In genomic region chr17:84957487-84958259, GRCm38 (mm10) we compare ENCODE assay signal across 8 mouse cellular contexts. TPM values are rescaled to one million over a fixed set of nuclear protein-coding genes. Genes with fewer than 3 reads are reported as not detected.
DNase-seq lines count a peak whose midpoint lies in the region; ATAC-seq and TF ChIP-seq lines count a peak whose summit lies in the region.

No protein-coding gene starts in this region.

- TF ChIP-seq POLR2A in MEL (IDR thresholded peaks at IDR 0.05; ENCODE audit: control insufficient read depth in 1 of 2, insufficient read depth in 1 of 2, low read depth in 1 of 2, low read length in 2 of 2, poor library complexity in 1 of 2) = peak; percentile 88 to 91
- peak; percentile 89; the same call in 1 of the 2 replicates for TF ChIP-seq POLR2A in cerebellum, adult 2 months (IDR thresholded peaks at IDR 0.05; ENCODE audit: borderline replicate concordance, insufficient read depth, low read length)

- peak overlapping the region; percentile 83 to 90 for H3K4me3 ChIP-seq in MEL (ENCODE audit: control insufficient read depth in 1 of 2, insufficient read depth in 1 of 2, low read depth in 2 of 2, low read length in 2 of 2)
- peak overlapping the region; percentile 78 for H3K4me3 ChIP-seq in cerebellum, adult 2 months (replicated peaks; ENCODE audit: insufficient read depth, low read depth, low read length)
- peak overlapping the region; percentile 89 for H3K4me3 ChIP-seq in forebrain, postnatal 0 days (ENCODE audit: low read depth, low read length)
- peak overlapping the region; percentile 99 for H3K4me3 ChIP-seq in lung, embryonic 15.5 days

- DNase-seq in MEL (ENCODE audit: low read depth, low spot score) = peak; percentile 99
- DNase-seq in cerebellum, adult 2 months = peak; percentile 100
- DNase-seq in forebrain, postnatal 0 days = peak; percentile 100
- DNase-seq in heart, postnatal 4 days = peak; percentile 100
- DNase-seq in layer of hippocampus, adult 8-10 months (ENCODE audit: low spot score in 2 of 2) = peak; percentile 100
- peak; percentile 100 for DNase-seq in ovary, adult 18-20 months (ENCODE audit: low spot score)
- DNase-seq in thymus, postnatal 0 days (ENCODE audit: low spot score) = peak; percentile 100

- peaks cover 38% of the 10 kb centered on the region for H3K79me2 ChIP-seq in MEL (ENCODE audit: control insufficient read depth, insufficient read depth, low read length, poor library complexity)

- no peak for TF ChIP-seq EP300 in MEL (IDR thresholded peaks at IDR 0.05; ENCODE audit: low read depth in 1 of 2, low read length in 2 of 2)

- peaks cover 0 to 23% of the 10 kb centered on the region in 2 experiments; a peak in 2 of 4 replicates for H3K36me3 ChIP-seq in MEL (ENCODE audit: control insufficient read depth in 1 of 2, insufficient read depth in 2 of 2, low read length in 2 of 2)
- no peaks in the 10 kb centered on the region for H3K36me3 ChIP-seq in forebrain, postnatal 0 days (ENCODE audit: insufficient read depth)
- H3K36me3 ChIP-seq in lung, embryonic 15.5 days = no peaks in the 10 kb centered on the region

- peak overlapping the region; percentile 70 for H3K4me2 ChIP-seq in forebrain, postnatal 0 days (ENCODE audit: low read depth)
- peak overlapping the region; percentile 77 for H3K4me2 ChIP-seq in lung, embryonic 15.5 days

- H3K9ac ChIP-seq in MEL (ENCODE audit: control insufficient read depth, low read depth, low read length, poor library complexity, severe bottlenecking) = peak overlapping the region; percentile 89
- peak overlapping the region; percentile 85 for H3K9ac ChIP-seq in forebrain, postnatal 0 days
- peak overlapping the region; percentile 97 for H3K9ac ChIP-seq in lung, embryonic 15.5 days

- peak; percentile 96 for ATAC-seq in forebrain, postnatal 0 days
- peak; percentile 99 for ATAC-seq in lung, embryonic 15.5 days (ENCODE audit: borderline replicate concordance, extremely low read depth, low FRiP score, low TSS enrichment)

- no peak for TF ChIP-seq RAD21 in MEL (IDR thresholded peaks at IDR 0.05; ENCODE audit: low read depth, low read length)

- no peaks in the 10 kb centered on the region for H3K27me3 ChIP-seq in MEL (ENCODE audit: control insufficient read depth in 1 of 2, insufficient read depth in 2 of 2, low read length in 2 of 2)
- no peaks in the 10 kb centered on the region for H3K27me3 ChIP-seq in cerebellum, adult 2 months (ENCODE audit: control insufficient read depth, insufficient read depth, low read length)
- H3K27me3 ChIP-seq in forebrain, postnatal 0 days (ENCODE audit: insufficient read depth, low read length) = no peaks in the 10 kb centered on the region
- no peaks in the 10 kb centered on the region for H3K27me3 ChIP-seq in lung, embryonic 15.5 days

- H3K9me3 ChIP-seq in MEL (replicated peaks; ENCODE audit: insufficient read depth, low read length) = no peaks in the 10 kb centered on the region
- H3K9me3 ChIP-seq in forebrain, postnatal 0 days (ENCODE audit: low read length) = no peaks in the 10 kb centered on the region
- no peaks in the 10 kb centered on the region for H3K9me3 ChIP-seq in lung, embryonic 15.5 days

- no peak for TF ChIP-seq CTCF in MEL (IDR thresholded peaks at IDR 0.05 in 2 of 3, conservative IDR thresholded peaks at IDR 0.05 in 1 of 3; ENCODE audit: control insufficient read depth in 1 of 3, insufficient read depth in 1 of 3, low read depth in 2 of 3, low read length in 3 of 3, poor library complexity in 1 of 3, severe bottlenecking in 1 of 3)
- TF ChIP-seq CTCF in cerebellum, adult 2 months (IDR thresholded peaks at IDR 0.05; ENCODE audit: borderline replicate concordance, insufficient read depth, low read depth, low read length) = no peak
- no peak for TF ChIP-seq CTCF in forebrain, postnatal 0 days (IDR thresholded peaks at IDR 0.05; ENCODE audit: low read depth)

- peak overlapping the region; percentile 92 for H3K27ac ChIP-seq in MEL (ENCODE audit: control insufficient read depth, low read depth, low read length)
- peak overlapping the region; percentile 93 for H3K27ac ChIP-seq in cerebellum, adult 2 months (ENCODE audit: insufficient read depth, low read length)
- H3K27ac ChIP-seq in forebrain, postnatal 0 days (ENCODE audit: low read depth, low read length) = peak overlapping the region; percentile 94
- H3K27ac ChIP-seq in lung, embryonic 15.5 days = peak overlapping the region; percentile 97

- peaks cover 2 to 16% of the 10 kb centered on the region in 2 experiments for H3K4me1 ChIP-seq in MEL (ENCODE audit: control insufficient read depth in 1 of 2, insufficient read depth in 2 of 2, low read length in 2 of 2)
- peaks cover 2% of the 10 kb centered on the region; the same call in 1 of the 2 replicates for H3K4me1 ChIP-seq in cerebellum, adult 2 months (ENCODE audit: control insufficient read depth, insufficient read depth, low read length)
- H3K4me1 ChIP-seq in forebrain, postnatal 0 days (ENCODE audit: insufficient read depth) = peaks cover 13% of the 10 kb centered on the region
- peaks cover 23% of the 10 kb centered on the region for H3K4me1 ChIP-seq in lung, embryonic 15.5 days

- under 1% methylated on average over 49 of the region's 55 CpGs for WGBS in cerebellum, adult 2 months
- WGBS in forebrain, postnatal 0 days = 1% methylated on average over 43 of the region's 55 CpGs
- under 1% methylated on average over 42 of the region's 55 CpGs for WGBS in lung, embryonic 15.5 days

TF ChIP-seq in MEL, 35 proteins besides CTCF, POLR2A, EP300 and RAD21:
- TF ChIP-seq E2F4 (IDR thresholded peaks at IDR 0.05; ENCODE audit: borderline replicate concordance, low read depth, low read length) (no peak), NELFE (IDR thresholded peaks at IDR 0.05; ENCODE audit: low read depth, low read length) (peak; percentile 93), ZKSCAN1 (IDR thresholded peaks at IDR 0.05; ENCODE audit: low read depth, low read length) (no peak), SIN3A (IDR thresholded peaks at IDR 0.05; ENCODE audit: low read length) (peak; percentile 55), TCF12 (IDR thresholded peaks at IDR 0.05; ENCODE audit: low read depth, low read length) (peak; percentile 59), TBP (IDR thresholded peaks at IDR 0.05; ENCODE audit: low read depth, low read length) (0 out of 2 replicates have a peak, but pooled peaks have one; percentile 20), NRF1 (IDR thresholded peaks at IDR 0.05; ENCODE audit: insufficient read depth, low read depth, low read length, poor library complexity, severe bottlenecking) (peak; percentile 24; the same call in 1 of the 2 replicates), ZNF384 (IDR thresholded peaks at IDR 0.05; ENCODE audit: low read depth, low read length) (peak; percentile 59), BHLHE40 (IDR thresholded peaks at IDR 0.05; ENCODE audit: borderline replicate concordance, low read depth, low read length) (no peak), GATA1 (IDR thresholded peaks at IDR 0.05; ENCODE audit: low read depth, low read length) (no peak), MAZ (IDR thresholded peaks at IDR 0.05; ENCODE audit: low read depth, low read length) (peak; percentile 93), CHD2 (IDR thresholded peaks at IDR 0.05; ENCODE audit: low read length) (peak; percentile 79), ZMIZ1 (IDR thresholded peaks at IDR 0.05; ENCODE audit: low read depth, low read length) (0 out of 2 replicates have a peak, but pooled peaks have one; percentile 81), HCFC1 (IDR thresholded peaks at IDR 0.05; ENCODE audit: low read depth, low read length) (peak; percentile 56), KAT2A (conservative IDR thresholded peaks at IDR 0.05; ENCODE audit: low read depth, low read length) (peak; percentile 54; the same call in 1 of the 2 replicates), TAL1 (IDR thresholded peaks at IDR 0.05; ENCODE audit: low read length) (no peak), MXI1 (IDR thresholded peaks at IDR 0.05; ENCODE audit: low read depth, low read length) (peak; percentile 63; the same call in 1 of the 2 replicates), MEF2A (IDR thresholded peaks at IDR 0.05; ENCODE audit: extremely low read depth, insufficient replicate concordance, low read depth, low read length, poor library complexity, severe bottlenecking) (no peak), UBTF (IDR thresholded peaks at IDR 0.05; ENCODE audit: borderline replicate concordance, insufficient read depth, low read depth, low read length) (no peak), USF1 (IDR thresholded peaks at IDR 0.05; ENCODE audit: low read depth, low read length) (no peak), JUND (IDR thresholded peaks at IDR 0.05; ENCODE audit: low read depth, low read length) (no peak), MAX (IDR thresholded peaks at IDR 0.05; ENCODE audit: low read length) (no peak), ELF1 (IDR thresholded peaks at IDR 0.05; ENCODE audit: low read depth, low read length) (0 out of 2 replicates have a peak, but pooled peaks have one; percentile 18), POLR2AphosphoS2 (IDR thresholded peaks at IDR 0.05; ENCODE audit: low read length) (peak; percentile 78)

RNA-seq across cellular contexts. Expression of gene Ppm1b, which starts 1.1 kb away (rescaled TPM):
- 45.7 and 48.6 TPM in 2 replicates for total RNA-seq in MEL (2012; rRNA removed)
- 10 to 100 TPM in 1 of 2 experiments, not detected in 1; 51.6 TPM for polyA plus RNA-seq in MEL (2012; ENCODE audit: insufficient read depth in 1 of 2, insufficient read length in 2 of 2, low read depth in 1 of 2, low replicate concordance in 2 of 2, missing spikeins in 1 of 2)
- 138 and 142 TPM in 2 replicates for polyA plus RNA-seq in cerebellum, adult 2 months (2012; rRNA removed)
- total RNA-seq in forebrain, postnatal 0 days (2014; rRNA removed) = 49.1 and 68.8 TPM in 2 replicates
- polyA plus RNA-seq in forebrain, postnatal 0 days (2015; fragmentation: Nextera tagmentation; extraction: Ambion mirVana) = 49.5 and 62.9 TPM in 2 replicates
- total RNA-seq in heart, postnatal 4 days (2021) = 10 to 100 TPM; 85.6 to 91.3 TPM
- 100 to 1,000 TPM; 114 to 117 (median 116) TPM for total RNA-seq in layer of hippocampus, adult 8-10 months (2022)
- 62.5 and 67.5 TPM in 2 replicates for polyA plus RNA-seq in lung, embryonic 15.5 days (2015; fragmentation: Nextera tagmentation; extraction: Ambion mirVana)
- 61.0 and 72.9 TPM in 2 replicates for polyA plus RNA-seq in thymus, postnatal 0 days (2015; fragmentation: Nextera tagmentation; extraction: Ambion mirVana)

Comparison
In these comparisons a context has a peak if more than half of its experiments do, and no peak if none do; other contexts are left out.
1. Peak in every context shown above with its lines: DNase-seq, ATAC-seq, H3K4me3 ChIP-seq and H3K27ac ChIP-seq.